ENCODE assay signal across 8 mouse cellular contexts in the genomic region with DNA sequence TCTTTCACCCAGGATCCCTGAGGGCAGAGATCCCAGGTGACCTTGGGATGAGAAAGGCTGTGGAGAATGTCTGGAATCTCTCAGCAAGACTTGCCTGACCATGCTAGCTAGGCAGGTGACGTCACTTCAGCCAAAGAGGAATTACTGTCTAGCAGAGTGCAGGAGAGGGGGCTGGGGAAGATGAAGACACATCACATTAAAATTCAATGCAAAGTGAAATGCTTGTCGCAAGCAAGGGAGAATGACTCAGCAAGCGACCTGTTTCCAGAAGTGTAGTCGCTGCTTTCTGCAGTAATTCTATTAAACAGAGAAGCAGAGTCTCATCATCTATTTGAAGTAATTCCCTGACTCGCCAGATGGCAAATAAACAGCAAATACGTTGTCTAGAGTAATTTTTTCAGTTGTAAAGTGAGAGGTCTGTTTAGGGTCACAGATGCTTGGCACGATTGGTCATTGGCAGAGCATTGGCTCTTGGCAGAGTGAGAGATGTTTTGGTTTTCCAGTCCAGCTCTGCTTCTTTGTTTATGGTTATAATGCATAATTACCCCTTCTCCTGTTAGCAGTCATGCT. TPM values are rescaled to one million over a fixed set of nuclear protein-coding genes. Genes with fewer than 3 reads are reported as not detected.
DNase-seq lines count a peak whose midpoint lies in the region; ATAC-seq lines count a peak whose summit lies in the region.

No protein-coding gene starts in this region.

- H3K4me2 ChIP-seq in forebrain, embryonic 14.5 days (ENCODE audit: low read length), result no peak overlapping the region
- H3K4me2 ChIP-seq in midbrain, embryonic 14.5 days (ENCODE audit: low read length), result no peak overlapping the region

- H3K4me1 ChIP-seq in forebrain, embryonic 14.5 days (ENCODE audit: control insufficient read depth, insufficient read depth, low read length), result no peaks in the 10 kb centered on the region
- H3K4me1 ChIP-seq in forebrain, embryonic 10.5 days, result peaks cover 9% of the 10 kb centered on the region
- peaks cover 8% of the 10 kb centered on the region; the same call in 1 of the 2 replicates for H3K4me1 ChIP-seq in midbrain, embryonic 14.5 days (ENCODE audit: control insufficient read depth, insufficient read depth, low read length)
- H3K4me1 ChIP-seq in midbrain, embryonic 10.5 days, result 0 out of 2 replicates have a peak, but pooled peaks cover 2% of the 10 kb centered on the region

- WGBS in forebrain, embryonic 14.5 days, result 47% methylated on average over 7 of the region's 7 CpGs
- WGBS in forebrain, embryonic 10.5 days, result 70% methylated on average over 7 of the region's 7 CpGs
- WGBS in midbrain, embryonic 14.5 days, result 38% methylated on average over 7 of the region's 7 CpGs
- 71% methylated on average over 7 of the region's 7 CpGs for WGBS in midbrain, embryonic 10.5 days

- H3K36me3 ChIP-seq in forebrain, embryonic 14.5 days (ENCODE audit: control insufficient read depth, insufficient read depth, low read length), result no peaks in the 10 kb centered on the region
- no peaks in the 10 kb centered on the region for H3K36me3 ChIP-seq in forebrain, embryonic 10.5 days (replicated peaks)
- no peaks in the 10 kb centered on the region for H3K36me3 ChIP-seq in midbrain, embryonic 14.5 days (ENCODE audit: control insufficient read depth, insufficient read depth, low read length)
- no peaks in the 10 kb centered on the region for H3K36me3 ChIP-seq in midbrain, embryonic 10.5 days

- no peak overlapping the region for H3K4me3 ChIP-seq in forebrain, embryonic 14.5 days (ENCODE audit: low read depth, low read length)
- H3K4me3 ChIP-seq in forebrain, embryonic 10.5 days, result no peak overlapping the region
- H3K4me3 ChIP-seq in midbrain, embryonic 14.5 days (replicated peaks; ENCODE audit: low read depth, low read length), result no peak overlapping the region
- H3K4me3 ChIP-seq in midbrain, embryonic 10.5 days, result no peak overlapping the region

- peak; percentile 68 for DNase-seq in forebrain, embryonic 14.5 days (ENCODE audit: low spot score)
- DNase-seq in forebrain, embryonic 10.5 days (ENCODE audit: extremely low spot score, low spot score), result no peak
- DNase-seq in midbrain, embryonic 14.5 days, result peak; percentile 69
- DNase-seq in midbrain, embryonic 10.5 days (ENCODE audit: low spot score), result no peak
- DNase-seq in lung, postnatal 14 days, result peak; percentile 41
- DNase-seq in urinary bladder, adult 18-20 months (ENCODE audit: low spot score in 2 of 2), result no peak
- no peak for DNase-seq in urinary bladder, postnatal 36 days (ENCODE audit: low spot score in 2 of 2)

- H3K9me3 ChIP-seq in forebrain, embryonic 14.5 days (replicated peaks; ENCODE audit: control insufficient read depth, low read length), result no peaks in the 10 kb centered on the region
- no peaks in the 10 kb centered on the region; the same call in 1 of the 2 replicates for H3K9me3 ChIP-seq in forebrain, embryonic 10.5 days
- H3K9me3 ChIP-seq in midbrain, embryonic 14.5 days (ENCODE audit: control insufficient read depth, low read length), result no peaks in the 10 kb centered on the region
- H3K9me3 ChIP-seq in midbrain, embryonic 10.5 days (replicated peaks), result no peaks in the 10 kb centered on the region

- ATAC-seq in forebrain, embryonic 14.5 days, result peak; percentile 60; the same call in 1 of the 2 replicates
- no peak for ATAC-seq in midbrain, embryonic 14.5 days (ENCODE audit: low FRiP score, low TSS enrichment)
- ATAC-seq in frontal cortex, adult (ENCODE audit: low TSS enrichment), result peak; percentile 76

- H3K27me3 ChIP-seq in forebrain, embryonic 14.5 days (replicated peaks; ENCODE audit: control insufficient read depth, insufficient read depth, low read length), result no peaks in the 10 kb centered on the region
- no peaks in the 10 kb centered on the region for H3K27me3 ChIP-seq in forebrain, embryonic 10.5 days (ENCODE audit: poor library complexity, severe bottlenecking)
- H3K27me3 ChIP-seq in midbrain, embryonic 14.5 days (ENCODE audit: control insufficient read depth, insufficient read depth, low read length), result no peaks in the 10 kb centered on the region
- no peaks in the 10 kb centered on the region for H3K27me3 ChIP-seq in midbrain, embryonic 10.5 days (ENCODE audit: low read depth, poor library complexity, severe bottlenecking)

- no peak overlapping the region for H3K27ac ChIP-seq in forebrain, embryonic 14.5 days (ENCODE audit: low read depth, low read length)
- H3K27ac ChIP-seq in forebrain, embryonic 10.5 days, result no peak overlapping the region
- H3K27ac ChIP-seq in midbrain, embryonic 14.5 days (replicated peaks; ENCODE audit: low read depth, low read length), result no peak overlapping the region
- no peak overlapping the region for H3K27ac ChIP-seq in midbrain, embryonic 10.5 days (replicated peaks)

- H3K9ac ChIP-seq in forebrain, embryonic 14.5 days (ENCODE audit: low read length), result no peak overlapping the region
- H3K9ac ChIP-seq in midbrain, embryonic 14.5 days (replicated peaks; ENCODE audit: low read length), result no peak overlapping the region

RNA-seq across cellular contexts. Expression of gene Stag1, which starts 8.5 kb away (rescaled TPM):
- 36.4 and 50.7 TPM in 2 replicates for polyA plus RNA-seq in forebrain, embryonic 14.5 days (2014; fragmentation: Nextera tagmentation; extraction: Ambion mirVana)
- polyA plus RNA-seq in forebrain, embryonic 10.5 days (2016; fragmentation: Nextera tagmentation; extraction: Ambion mirVana), result 52.3 and 53.9 TPM in 2 replicates
- 41.3 and 45.2 TPM in 2 replicates for polyA plus RNA-seq in midbrain, embryonic 14.5 days (2014; fragmentation: Nextera tagmentation; extraction: Ambion mirVana)
- 50.8 and 51.6 TPM in 2 replicates for polyA plus RNA-seq in midbrain, embryonic 10.5 days (2016; fragmentation: Nextera tagmentation; extraction: Ambion mirVana)

RNA-seq across cellular contexts. Expression of gene Slc35g2, which starts 35.2 kb away (rescaled TPM):
- polyA plus RNA-seq in forebrain, embryonic 14.5 days (2014; fragmentation: Nextera tagmentation; extraction: Ambion mirVana), result 8.6 and 9.5 TPM in 2 replicates
- polyA plus RNA-seq in forebrain, embryonic 10.5 days (2016; fragmentation: Nextera tagmentation; extraction: Ambion mirVana), result 4.8 and 6.7 TPM in 2 replicates
- polyA plus RNA-seq in midbrain, embryonic 14.5 days (2014; fragmentation: Nextera tagmentation; extraction: Ambion mirVana), result 16.9 and 18.5 TPM in 2 replicates
- 6.5 TPM in 2 replicates for polyA plus RNA-seq in midbrain, embryonic 10.5 days (2016; fragmentation: Nextera tagmentation; extraction: Ambion mirVana)

Comparison
In these comparisons a context has a peak if more than half of its experiments do, and no peak if none do; other contexts are left out.
1. DNase-seq: peak in forebrain, embryonic 14.5 days (single experiment), midbrain, embryonic 14.5 days (single experiment) and lung, postnatal 14 days (single experiment); none in forebrain, embryonic 10.5 days (single experiment), midbrain, embryonic 10.5 days (single experiment), urinary bladder, adult 18-20 months (0 of 2) and urinary bladder, postnatal 36 days (0 of 2).